20 mouse cellular contexts compared by ENCODE assay signal in the genomic region with DNA sequence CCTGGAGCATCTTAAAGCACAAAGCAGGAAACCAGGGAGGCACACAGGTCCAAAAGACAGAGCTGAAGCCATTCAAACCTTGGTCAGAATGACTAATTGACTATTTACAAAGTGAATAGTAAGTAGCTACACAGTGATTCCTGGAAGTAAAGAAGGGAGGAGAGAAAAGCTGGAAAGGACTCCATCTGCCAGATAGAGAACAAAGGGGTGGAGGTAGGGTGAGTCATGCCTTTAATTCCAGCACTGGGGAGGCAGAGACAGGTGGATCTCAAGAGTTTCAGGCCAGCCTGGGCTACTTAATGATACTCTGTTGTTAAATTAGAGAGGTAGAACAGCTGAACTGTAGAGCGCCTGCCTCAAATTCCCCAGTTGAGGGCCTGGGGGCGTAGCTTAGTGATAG.
"Had no signal": no experiment of that assay in that cellular context is flagged by ENCODE, and none has a peak within 500 bp of the region (broad histone marks: within the 10 kb centered on the region; RNA-seq: fewer than 3 reads in every experiment).

No protein-coding gene starts in this region.

- H3K27ac ChIP-seq: intestine, embryonic 15.5 days; kidney, embryonic 15.5 days; limb, embryonic 12.5 days; limb, embryonic 15.5 days; lung, embryonic 15.5 days; stomach, embryonic 15.5 days had no signal

- H3K9ac ChIP-seq: intestine, embryonic 15.5 days; kidney, embryonic 15.5 days; limb, embryonic 12.5 days; limb, embryonic 15.5 days; lung, embryonic 15.5 days; stomach, embryonic 15.5 days had no signal

- H3K4me3 ChIP-seq: intestine, embryonic 15.5 days; kidney, embryonic 15.5 days; limb, embryonic 12.5 days; limb, embryonic 15.5 days; lung, embryonic 15.5 days; stomach, embryonic 15.5 days had no signal

- DNase-seq: kidney, adult 11 months; kidney, adult 8-10 months; kidney, postnatal 10 days; kidney, postnatal 36 days; left cerebral cortex, postnatal 4 days; lung, adult 18-20 months; lung, postnatal 10 days; lung, postnatal 36 days; midbrain, embryonic 14.5 days; right cerebral cortex, postnatal 4 days; spleen, adult 18-20 months; thymus, adult 2 months; thymus, postnatal 25 days had no signal

- H3K27me3 ChIP-seq: intestine, embryonic 15.5 days; kidney, embryonic 15.5 days; limb, embryonic 12.5 days; limb, embryonic 15.5 days; stomach, embryonic 15.5 days had no signal

- H3K4me2 ChIP-seq: intestine, embryonic 15.5 days; kidney, embryonic 15.5 days; limb, embryonic 12.5 days; limb, embryonic 15.5 days; lung, embryonic 15.5 days; midbrain, embryonic 11.5 days; stomach, embryonic 15.5 days had no signal

- H3K9me3 ChIP-seq: intestine, embryonic 15.5 days; kidney, embryonic 15.5 days; limb, embryonic 12.5 days; limb, embryonic 15.5 days; lung, embryonic 15.5 days; stomach, embryonic 15.5 days had no signal

- ATAC-seq: intestine, embryonic 15.5 days had no signal
